Comparison of ENCODE assay signal across 10 mouse cellular contexts in the genomic region with DNA sequence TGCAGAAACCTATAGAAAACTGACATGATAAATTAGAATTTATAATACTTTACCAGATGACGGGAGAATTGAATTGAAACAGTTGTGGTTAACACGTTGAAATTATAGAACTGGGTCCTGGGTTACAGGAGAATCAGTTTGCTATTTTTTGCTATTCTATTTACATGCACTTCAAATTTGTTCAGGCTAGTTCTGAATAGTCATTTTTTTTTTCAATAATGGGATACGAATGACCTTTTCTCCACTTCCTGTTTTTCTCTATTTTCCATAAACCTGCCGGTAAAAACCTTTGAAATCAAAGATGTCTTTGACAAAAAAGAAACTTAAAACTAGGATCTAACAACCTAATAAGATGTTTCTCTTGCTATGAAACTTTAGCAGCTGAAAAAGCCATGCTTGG. TPM values are rescaled to one million over a fixed set of nuclear protein-coding genes. Genes with fewer than 3 reads are reported as not detected.
DNase-seq lines count a peak whose midpoint lies in the region; ATAC-seq and TF ChIP-seq lines count a peak whose summit lies in the region.
"Had no signal": no experiment of that assay in that cellular context is flagged by ENCODE, and none has a peak within 500 bp of the region (broad histone marks: within the 10 kb centered on the region; RNA-seq: fewer than 3 reads in every experiment).

No protein-coding gene starts in this region.

- no peak overlapping the region for H3K27ac ChIP-seq in embryonic facial prominence, embryonic 13.5 days
- H3K27ac ChIP-seq in embryonic facial prominence, embryonic 10.5 days (replicated peaks), result no peak overlapping the region
- H3K27ac ChIP-seq in kidney, embryonic 15.5 days, result peak overlapping the region; percentile 54
- H3K27ac ChIP-seq in brown adipose tissue, adult 24 weeks (replicated peaks; ENCODE audit: low read depth, low read length), result peak overlapping the region; percentile 55
- peak overlapping the region; percentile 13 for H3K27ac ChIP-seq in liver, embryonic 14.5 days
- H3K27ac ChIP-seq: hindbrain, postnatal 0 days had no signal

- peaks cover 11% of the 10 kb centered on the region for H3K4me1 ChIP-seq in embryonic facial prominence, embryonic 13.5 days
- peaks cover 9% of the 10 kb centered on the region for H3K4me1 ChIP-seq in embryonic facial prominence, embryonic 10.5 days
- H3K4me1 ChIP-seq in kidney, embryonic 15.5 days, result peaks cover 15% of the 10 kb centered on the region
- H3K4me1 ChIP-seq in brown adipose tissue, adult 24 weeks (ENCODE audit: control insufficient read depth, insufficient read depth, insufficient read length, low read length), result 0 out of 2 replicates have a peak, but pooled peaks cover 3% of the 10 kb centered on the region
- peaks cover 22 to 46% of the 10 kb centered on the region in 2 experiments for H3K4me1 ChIP-seq in liver, embryonic 14.5 days (replicated peaks; ENCODE audit: control insufficient read depth in 2 of 2, insufficient read depth in 2 of 2, low read length in 1 of 2)

- H3K36me3 ChIP-seq in embryonic facial prominence, embryonic 13.5 days, result no peaks in the 10 kb centered on the region
- H3K36me3 ChIP-seq in embryonic facial prominence, embryonic 10.5 days (replicated peaks), result no peaks in the 10 kb centered on the region
- no peaks in the 10 kb centered on the region for H3K36me3 ChIP-seq in kidney, embryonic 15.5 days
- peaks cover 2% of the 10 kb centered on the region; the same call in 1 of the 2 replicates for H3K36me3 ChIP-seq in liver, embryonic 14.5 days (replicated peaks; ENCODE audit: control insufficient read depth, insufficient read depth, low read depth)

- 56% methylated on average over 4 of the region's 4 CpGs for WGBS in embryonic facial prominence, embryonic 13.5 days
- 83% methylated on average over 4 of the region's 4 CpGs for WGBS in embryonic facial prominence, embryonic 10.5 days
- WGBS in kidney, embryonic 15.5 days, result 63% methylated on average over 4 of the region's 4 CpGs
- 41% methylated on average over 4 of the region's 4 CpGs for WGBS in liver, embryonic 14.5 days (ENCODE audit: insufficient replicate concordance)

- no peak overlapping the region for H3K4me3 ChIP-seq in embryonic facial prominence, embryonic 13.5 days
- no peak overlapping the region for H3K4me3 ChIP-seq in embryonic facial prominence, embryonic 10.5 days
- no peak overlapping the region for H3K4me3 ChIP-seq in kidney, embryonic 15.5 days (replicated peaks)
- 0 out of 2 replicates have a peak overlapping the region, but pooled peaks have one; percentile 16 for H3K4me3 ChIP-seq in brown adipose tissue, adult 24 weeks (ENCODE audit: insufficient read depth, low read depth, low read length)
- peak overlapping the region; percentile 61 to 69 for H3K4me3 ChIP-seq in liver, embryonic 14.5 days (ENCODE audit: insufficient read depth in 1 of 2, low read depth in 2 of 2, low read length in 2 of 2)

- no peaks in the 10 kb centered on the region for H3K9me3 ChIP-seq in embryonic facial prominence, embryonic 13.5 days
- H3K9me3 ChIP-seq in embryonic facial prominence, embryonic 10.5 days, result no peaks in the 10 kb centered on the region
- H3K9me3 ChIP-seq in kidney, embryonic 15.5 days (replicated peaks), result no peaks in the 10 kb centered on the region
- no peaks in the 10 kb centered on the region for H3K9me3 ChIP-seq in liver, embryonic 14.5 days (ENCODE audit: control insufficient read depth, low read length)

- no peak for TF ChIP-seq EP300 in liver, embryonic 14.5 days (IDR thresholded peaks at IDR 0.05; ENCODE audit: low read depth)

- ATAC-seq in embryonic facial prominence, embryonic 13.5 days (ENCODE audit: insufficient number of reproducible peaks, insufficient read depth, low FRiP score, low TSS enrichment, low read depth), result no peak
- ATAC-seq in kidney, embryonic 15.5 days (replicated peaks; ENCODE audit: low FRiP score), result no peak
- ATAC-seq in liver, embryonic 14.5 days (ENCODE audit: insufficient read depth), result no peak
- ATAC-seq: hindbrain, postnatal 0 days had no signal

- H3K4me2 ChIP-seq in embryonic facial prominence, embryonic 13.5 days, result peak overlapping the region; percentile 28; the same call in 1 of the 2 replicates
- peak overlapping the region; percentile 21; the same call in 1 of the 2 replicates for H3K4me2 ChIP-seq in kidney, embryonic 15.5 days
- H3K4me2 ChIP-seq in liver, embryonic 14.5 days (ENCODE audit: low read depth), result peak overlapping the region; percentile 66

- no peak for DNase-seq in embryonic facial prominence, embryonic 10.5 days (ENCODE audit: low spot score)
- no peak for DNase-seq in kidney, adult 8-10 months
- no peak for DNase-seq in liver, embryonic 14.5 days (ENCODE audit: low read depth in 3 of 3, low spot score in 3 of 3)
- DNase-seq in adrenal gland, adult 2 months, result no peak
- DNase-seq in urinary bladder, postnatal 36 days (ENCODE audit: low spot score in 2 of 2), result no peak
- DNase-seq: cerebellum, postnatal 25 days had no signal

- H3K9ac ChIP-seq in embryonic facial prominence, embryonic 13.5 days, result no peak overlapping the region
- H3K9ac ChIP-seq in kidney, embryonic 15.5 days, result no peak overlapping the region
- H3K9ac ChIP-seq in liver, embryonic 14.5 days (replicated peaks), result peak overlapping the region; percentile 41

- no peaks in the 10 kb centered on the region for H3K27me3 ChIP-seq in embryonic facial prominence, embryonic 13.5 days
- no peaks in the 10 kb centered on the region for H3K27me3 ChIP-seq in embryonic facial prominence, embryonic 10.5 days (replicated peaks; ENCODE audit: low read depth, poor library complexity, severe bottlenecking)
- H3K27me3 ChIP-seq in kidney, embryonic 15.5 days, result no peaks in the 10 kb centered on the region
- H3K27me3 ChIP-seq in liver, embryonic 14.5 days (ENCODE audit: control insufficient read depth, insufficient read depth, low read length), result no peaks in the 10 kb centered on the region

- no peak for TF ChIP-seq CTCF in liver, embryonic 14.5 days (IDR thresholded peaks at IDR 0.05; ENCODE audit: low read depth)

RNA-seq across cellular contexts. Expression of a gene that starts 0.7 kb away (rescaled TPM):
- 4.7 and 5.2 TPM in 2 replicates for polyA plus RNA-seq in embryonic facial prominence, embryonic 13.5 days (2015; fragmentation: Nextera tagmentation; extraction: Ambion mirVana)
- polyA plus RNA-seq in embryonic facial prominence, embryonic 10.5 days (2016; fragmentation: Nextera tagmentation; extraction: Ambion mirVana), result 3.9 and 4.2 TPM in 2 replicates
- polyA plus RNA-seq in kidney, embryonic 15.5 days (2015; fragmentation: Nextera tagmentation; extraction: Ambion mirVana), result 4.7 and 5.0 TPM in 2 replicates
- 5.3 and 7.2 TPM in 2 replicates for polyA plus RNA-seq in brown adipose tissue, adult 24 weeks (2012; ENCODE audit: insufficient read depth, insufficient read length, missing spikeins)
- polyA plus RNA-seq in liver, embryonic 14.5 days (2012; rRNA removed), result 4.2 and 4.8 TPM in 2 replicates
- 2.3 and 3.5 TPM in 2 replicates for polyA plus RNA-seq in liver, embryonic 14.5 days (2014; fragmentation: Nextera tagmentation; extraction: Ambion mirVana)
- 10 to 100 TPM; 16.4 to 23.1 TPM for total RNA-seq in adrenal gland, adult 2 months (2021)
- polyA plus RNA-seq in adrenal gland, adult 2 months (2012; rRNA removed), result 10.1 and 10.8 TPM in 2 replicates

Comparison
In these comparisons a context has a peak if more than half of its experiments do, and no peak if none do; other contexts are left out.
1. H3K27ac ChIP-seq: peak in kidney, embryonic 15.5 days (single experiment), brown adipose tissue, adult 24 weeks (single experiment) and liver, embryonic 14.5 days (single experiment); none in embryonic facial prominence, embryonic 13.5 days (single experiment) and embryonic facial prominence, embryonic 10.5 days (single experiment).
2. H3K4me3 ChIP-seq: peak in brown adipose tissue, adult 24 weeks (single experiment) and liver, embryonic 14.5 days (2 of 2); none in embryonic facial prominence, embryonic 13.5 days (single experiment), embryonic facial prominence, embryonic 10.5 days (single experiment) and kidney, embryonic 15.5 days (single experiment).
3. Peak in every context shown above with its lines, with median percentiles within 50 percentile points of each other: H3K4me2 ChIP-seq.